Mouse (Mus musculus): ENCODE results near the gene Tfr2. TPM values are rescaled to one million over a fixed set of nuclear protein-coding genes. Genes with fewer than 3 reads are reported as not detected.

Gene Tfr2
- 4.6 and 7.3 TPM in 2 replicates for polyA plus RNA-seq (2012; rRNA removed; ENCODE audit: low replicate concordance)

DNA sequence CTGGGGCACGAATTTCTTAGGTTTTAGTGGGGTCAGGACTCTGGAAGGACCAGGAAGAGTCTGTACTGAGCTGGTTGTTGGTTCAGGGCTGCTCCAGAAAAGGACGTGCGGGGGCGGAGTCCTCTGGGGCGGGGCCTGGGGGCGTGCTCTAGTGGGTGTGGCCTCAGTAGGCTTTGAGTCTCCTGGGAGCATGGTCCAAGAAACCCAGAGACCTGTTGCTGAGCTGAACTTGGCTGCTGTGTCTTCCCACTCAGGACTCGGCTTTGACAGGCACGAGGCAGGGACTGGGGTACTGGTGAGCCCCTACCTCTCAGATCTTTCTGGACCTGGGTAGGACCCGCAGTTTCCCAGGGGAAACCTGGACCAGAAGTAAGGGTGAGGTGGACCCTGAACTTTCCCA, at the start of gene Tfr2:
Tfr2 (plus strand) TSS at position 176 of the 400 bp plus-strand sequence.

DNA sequence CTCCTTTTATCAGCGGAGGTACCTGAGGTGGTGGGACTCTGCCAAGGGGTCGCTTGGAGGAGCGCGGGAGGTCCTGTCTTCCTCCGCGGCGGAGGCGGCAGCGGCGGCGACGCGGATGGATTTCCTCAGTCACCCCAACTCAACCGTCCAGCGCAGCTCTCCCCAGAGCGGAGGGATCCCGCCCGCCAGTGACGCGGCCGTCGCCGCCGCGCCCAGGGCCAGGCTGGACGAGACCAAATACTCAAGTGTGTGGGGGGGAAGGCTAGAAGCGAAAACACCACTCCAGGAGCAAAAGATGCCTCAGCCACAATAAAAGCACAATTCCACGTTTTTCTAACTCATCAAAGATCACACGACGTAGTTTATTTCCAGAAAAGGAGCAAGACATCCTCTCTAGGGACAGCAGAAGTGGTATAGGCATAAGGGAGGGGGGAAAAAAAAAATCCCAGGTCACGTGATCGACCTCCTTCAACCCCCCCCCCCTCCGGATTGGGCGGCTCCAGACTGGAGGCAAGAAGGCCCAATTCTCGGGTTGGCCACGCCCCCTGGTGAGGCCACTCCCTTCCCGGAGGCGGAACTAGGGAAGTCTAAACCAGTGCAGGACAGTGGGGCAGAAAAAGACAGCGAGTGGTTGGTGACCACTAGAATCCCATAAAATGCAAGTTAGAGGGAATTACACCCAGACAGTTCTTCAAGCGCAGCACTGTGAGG, 36.4 kb upstream of the Tfr2 start, which contains the start of the genes Epo and Gnb2:
Epo (minus strand) TSS at position 126 of the 711 bp plus-strand sequence.
Gnb2 (minus strand) TSS at position 394 of the 711 bp plus-strand sequence.

DNA sequence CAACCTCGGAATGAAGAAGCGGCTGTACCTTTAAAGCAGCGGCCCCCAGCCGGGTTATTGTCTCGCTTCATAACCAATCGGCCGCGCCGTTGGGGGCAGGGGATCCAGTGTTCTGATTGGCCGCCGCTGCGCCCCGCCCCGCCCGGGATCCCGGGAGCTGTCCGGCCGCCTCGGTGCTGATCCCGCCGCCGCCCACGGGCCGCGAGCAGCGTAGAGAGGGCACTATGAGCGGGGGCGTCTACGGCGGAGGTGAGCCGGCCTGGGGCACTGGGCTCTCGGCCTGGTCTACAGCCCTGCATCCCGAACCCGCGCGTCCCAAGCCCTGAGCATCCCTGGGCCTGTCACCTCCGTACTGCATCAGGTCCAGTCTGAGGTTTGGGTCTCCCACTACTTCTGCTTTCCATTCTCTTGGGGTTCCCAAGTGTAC, 16.2 kb upstream of the Tfr2 start, which contains the start of gene Actl6b:
Actl6b (plus strand) TSS at position 107 of the 427 bp plus-strand sequence.

DNA sequence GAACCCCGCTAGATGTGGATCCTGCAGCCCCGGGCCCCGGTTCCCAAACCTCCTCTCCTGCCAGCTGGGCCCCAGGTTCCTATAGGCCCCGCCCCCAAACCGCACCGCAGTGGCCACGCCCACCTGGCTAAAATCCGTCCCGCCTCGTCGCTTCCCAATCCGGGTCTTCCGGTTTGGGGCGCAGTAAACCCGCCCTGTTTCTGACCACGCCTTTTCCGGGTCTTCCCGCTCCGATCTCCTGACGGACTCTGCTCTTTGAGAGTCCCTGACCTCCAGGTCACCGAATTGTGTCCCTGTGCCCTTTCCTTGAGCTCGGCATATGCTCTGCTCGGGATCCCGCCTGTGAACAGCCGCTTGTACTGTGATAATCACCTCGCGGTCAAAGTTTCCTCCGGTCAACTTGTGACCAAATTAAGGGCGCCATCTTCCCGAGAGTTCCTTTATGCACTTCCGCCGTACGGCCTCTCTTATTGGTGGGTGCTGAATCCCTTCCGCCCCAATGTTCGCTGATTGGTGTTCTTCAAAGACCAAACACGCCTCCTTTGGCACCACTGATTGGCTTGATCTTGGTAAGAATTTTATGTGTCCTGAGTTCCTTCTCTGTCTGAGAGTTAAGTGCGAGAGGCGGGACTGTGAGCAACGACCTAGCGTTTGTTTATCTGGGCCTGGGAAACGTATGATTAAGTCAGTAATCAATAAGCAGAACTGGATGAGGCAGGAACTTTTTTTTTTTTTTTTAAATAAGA, 31.2 kb downstream of the Tfr2 start, which contains the start of gene Mospd3:
Mospd3 (minus strand) TSS at position 440 of the 746 bp plus-strand sequence.

GRCm38 (mm10) chr5:137613550-137613949, 43.9 kb downstream of the Tfr2 start, which contains the start of gene Pcolce:
TSS of gene Pcolce (minus strand) at chr5:137613784.

DNA sequence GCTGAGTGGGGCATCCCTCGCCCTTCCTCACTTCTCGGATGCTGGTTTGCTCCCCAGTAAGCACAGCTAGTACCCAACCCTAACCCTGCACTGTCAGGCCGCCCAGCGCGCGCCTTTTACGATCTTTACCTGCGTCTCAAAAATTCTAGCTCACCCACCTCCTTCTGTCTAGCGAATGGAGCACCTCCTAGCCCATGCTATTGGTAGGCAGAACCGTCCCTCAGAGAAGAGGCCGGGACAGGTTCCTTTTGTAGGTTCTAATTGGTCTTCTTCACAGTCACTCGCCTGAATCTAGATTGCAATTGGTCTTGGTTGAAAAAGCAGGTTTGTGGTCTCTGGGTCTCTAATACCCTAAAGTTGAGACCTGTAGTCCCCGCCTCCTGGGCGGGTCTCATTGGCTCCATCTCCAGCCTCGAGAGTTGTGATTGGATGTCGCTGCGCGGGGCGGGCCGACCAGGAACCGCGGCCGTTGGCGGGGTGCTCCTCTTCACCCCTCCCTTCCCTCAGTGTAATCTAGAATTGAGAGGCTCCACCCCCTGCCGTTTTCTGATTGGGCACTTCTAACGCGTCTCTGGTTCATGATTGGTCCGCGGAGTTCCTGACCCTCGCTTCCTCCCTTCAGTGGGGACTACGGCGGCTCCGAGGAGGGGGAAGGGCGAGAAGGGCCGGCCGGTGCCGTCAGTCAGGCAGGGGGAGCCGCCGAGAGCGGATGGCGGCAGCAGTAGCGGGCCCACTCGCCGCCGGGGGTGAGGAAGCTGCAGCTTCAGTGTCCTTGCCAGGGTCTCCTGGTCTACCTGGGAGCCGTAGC, 59.1 kb downstream of the Tfr2 start, which contains the start of the genes Fbxo24, Lrch4 and Gm20605:
Fbxo24 (minus strand) TSS at position 505 of the 808 bp plus-strand sequence.
Lrch4 (plus strand) TSS at position 624 of the 808 bp plus-strand sequence.
Gm20605 (plus strand) TSS at position 678 of the 808 bp plus-strand sequence.

Other genes starting within 250 kb of the Tfr2 start
- 23.2 and 30.9 TPM in 2 replicates for gene Slc12a9, start 236.2 kb upstream of the Tfr2 start, polyA plus RNA-seq (2012; rRNA removed; ENCODE audit: low replicate concordance)
- 36.2 and 46.4 TPM in 2 replicates for gene Ephb4, start 219.7 kb upstream of the Tfr2 start, polyA plus RNA-seq (2012; rRNA removed; ENCODE audit: low replicate concordance)
- 0.04 TPM in 2 replicates for gene Zan, start 92.8 kb upstream of the Tfr2 start, polyA plus RNA-seq (2012; rRNA removed; ENCODE audit: low replicate concordance)
- gene Pop7, start 67.3 kb upstream of the Tfr2 start, polyA plus RNA-seq (2012; rRNA removed; ENCODE audit: low replicate concordance), result 34.5 and 48.0 TPM in 2 replicates
- gene Gigyf1, start 51.3 kb upstream of the Tfr2 start, polyA plus RNA-seq (2012; rRNA removed; ENCODE audit: low replicate concordance), result 26.1 and 49.9 TPM in 2 replicates
- not detected in 2 replicates for gene Epo, start 36.6 kb upstream of the Tfr2 start, polyA plus RNA-seq (2012; rRNA removed; ENCODE audit: low replicate concordance)
- 1,024 and 1,186 TPM in 2 replicates for gene Gnb2, start 36.3 kb upstream of the Tfr2 start, polyA plus RNA-seq (2012; rRNA removed; ENCODE audit: low replicate concordance)
- gene Actl6b, start 16.3 kb upstream of the Tfr2 start, polyA plus RNA-seq (2012; rRNA removed; ENCODE audit: low replicate concordance), result 0.03 and 0.16 TPM in 2 replicates
- 96.4 and 211 TPM in 2 replicates for gene Mospd3, start 31.2 kb downstream of the Tfr2 start, polyA plus RNA-seq (2012; rRNA removed; ENCODE audit: low replicate concordance)
- 195 and 196 TPM in 2 replicates for gene Pcolce, start 43.9 kb downstream of the Tfr2 start, polyA plus RNA-seq (2012; rRNA removed; ENCODE audit: low replicate concordance)
- gene Fbxo24, start 59.2 kb downstream of the Tfr2 start, polyA plus RNA-seq (2012; rRNA removed; ENCODE audit: low replicate concordance), result 0.53 and 0.63 TPM in 2 replicates
- 119 and 157 TPM in 2 replicates for gene Lrch4, start 59.3 kb downstream of the Tfr2 start, polyA plus RNA-seq (2012; rRNA removed; ENCODE audit: low replicate concordance)
- 20.1 and 68.7 TPM in 2 replicates for gene Gm20605, start 59.3 kb downstream of the Tfr2 start, polyA plus RNA-seq (2012; rRNA removed; ENCODE audit: low replicate concordance)
- gene Sap25, start 71.5 kb downstream of the Tfr2 start, polyA plus RNA-seq (2012; rRNA removed; ENCODE audit: low replicate concordance), result 193 and 262 TPM in 2 replicates
- 34.2 and 68.9 TPM in 2 replicates for gene Irs3, start 75.9 kb downstream of the Tfr2 start, polyA plus RNA-seq (2012; rRNA removed; ENCODE audit: low replicate concordance)
- 28.7 and 51.6 TPM in 2 replicates for gene Agfg2, start 114.9 kb downstream of the Tfr2 start, polyA plus RNA-seq (2012; rRNA removed; ENCODE audit: low replicate concordance)
- 2.0 and 4.7 TPM in 2 replicates for gene Nyap1, start 171.8 kb downstream of the Tfr2 start, polyA plus RNA-seq (2012; rRNA removed; ENCODE audit: low replicate concordance)
- gene Tsc22d4, start 175.9 kb downstream of the Tfr2 start, polyA plus RNA-seq (2012; rRNA removed; ENCODE audit: low replicate concordance), result 106 and 238 TPM in 2 replicates
- gene Ppp1r35, start 209.0 kb downstream of the Tfr2 start, polyA plus RNA-seq (2012; rRNA removed; ENCODE audit: low replicate concordance), result 26.9 and 69.4 TPM in 2 replicates
- 33.1 and 36.6 TPM in 2 replicates for gene Mepce, start 217.8 kb downstream of the Tfr2 start, polyA plus RNA-seq (2012; rRNA removed; ENCODE audit: low replicate concordance)
- gene Zcwpw1, start 218.0 kb downstream of the Tfr2 start, polyA plus RNA-seq (2012; rRNA removed; ENCODE audit: low replicate concordance), result 1.1 and 2.3 TPM in 2 replicates

All from mammary gland, adult 2 months (tissue).